Mouse (Mus musculus) heart, adult 2 months (tissue): Measurements from ENCODE around the gene Asap2. TPM values are rescaled to one million over a fixed set of nuclear protein-coding genes. Genes with fewer than 3 reads are reported as not detected.

Experiments
- DNase-seq, 2 experiments: peaks; one replicate each; pipeline ENCODE4 v3.0.0; 2021
- H3K27ac ChIP-seq: fragments of 200-600 bp; 2 replicates; pipeline ENCODE4 v1.8.1; 2022
- H3K27me3 ChIP-seq: fragments of 200-500 bp; 2 replicates; pipeline ENCODE4 v1.6.1; 2012; ENCODE audit warnings: mild to moderate bottlenecking, low read length, inconsistent platforms, mixed read lengths; ENCODE audit not compliant: control insufficient read depth, insufficient read depth
- H3K36me3 ChIP-seq: fragments of 200-500 bp; 2 replicates; pipeline ENCODE4 v1.6.1; 2012; ENCODE audit warnings: low read length, inconsistent platforms; ENCODE audit not compliant: control insufficient read depth, insufficient read depth
- H3K4me1 ChIP-seq: fragments of 200-500 bp; 2 replicates; pipeline ENCODE4 v1.6.1; 2011; ENCODE audit warnings: low read length; ENCODE audit not compliant: control insufficient read depth, insufficient read depth
- H3K4me3 ChIP-seq: fragments of 200-600 bp; 2 replicates; pipeline ENCODE4 v1.8.1; 2022
- H3K79me2 ChIP-seq: fragments of 200-500 bp; replicated peaks from 2 replicates; pipeline ENCODE4 v1.6.1; 2012; ENCODE audit warnings: mild to moderate bottlenecking, inconsistent platforms, low read length, moderate library complexity, mixed read lengths; ENCODE audit not compliant: control insufficient read depth, insufficient read depth
- H3K9ac ChIP-seq: fragments of 200-500 bp; 2 replicates; pipeline ENCODE4 v1.6.1; 2012; ENCODE audit warnings: low read depth, mild to moderate bottlenecking, control low read depth, inconsistent platforms, low read length, mixed read lengths
- CTCF ChIP-seq: fragments of 200-600 bp; IDR thresholded peaks from 2 replicates; pipeline ENCODE4 v1.8.1; 2022; ENCODE audit warnings: antibody characterized with exemption, mild to moderate bottlenecking, moderate library complexity
- EP300 ChIP-seq: fragments of 200-500 bp; IDR thresholded peaks from 2 replicates; pipeline ENCODE4 v1.6.1; 2011; ENCODE audit warnings: low read depth, low read length, control low read depth; ENCODE audit not compliant: insufficient read depth
- POLR2A ChIP-seq: fragments of 200-500 bp; IDR thresholded peaks from 2 replicates; pipeline ENCODE4 v1.6.1; 2011; ENCODE audit warnings: mild to moderate bottlenecking, low read depth, low read length, control low read depth; ENCODE audit not compliant: insufficient read depth
- WGBS: fragments of 180-500 bp; shearing (Covaris S2); methylation state at CpG from one replicate; pipeline ENCODE4 v1.1.7; 2018; 5-methylcytosine and 5-hydroxymethylcytosine counted together
- intact Hi-C: fragments of 180-260 bp; cut with DNase I; formaldehyde crosslinking; loops from one replicate; pipeline ENCODE4 v1.15.1; 2025
- polyA plus RNA-seq: library from polyadenylated mRNA; depleted of rRNA; stranded (reverse); fragments of >200 nt; gene quantifications from 2 replicates; pipeline ENCODE4 v1.2.3, GENCODE M21; 2012
- total RNA-seq, 2 experiments: library from RNA; stranded (reverse); gene quantifications; 2 replicates each; pipeline ENCODE4 v1.2.3; 2021

Gene Asap2
- total and polyA plus RNA-seq, 3 experiments, result 8.2 to 11.5 (median 10.3) TPM

DNA sequence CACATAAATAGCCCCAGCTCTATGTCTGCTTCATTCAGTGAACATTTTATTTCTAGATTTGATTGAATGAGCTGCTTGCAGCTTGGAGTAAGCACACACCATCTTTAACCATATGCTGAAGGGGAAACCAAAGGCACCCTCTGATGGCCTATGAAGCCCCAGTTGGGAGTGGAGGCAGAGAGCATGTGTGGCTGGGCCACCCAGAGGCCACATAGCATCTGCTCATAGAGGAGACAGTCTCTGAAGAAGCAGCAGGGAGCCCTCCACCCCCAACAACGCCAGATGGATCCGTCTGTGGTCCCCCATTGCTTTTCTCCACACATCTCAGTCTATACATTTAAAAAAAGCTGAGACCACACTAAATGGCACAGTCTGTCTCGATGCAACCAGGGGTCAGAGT lies 251.7 kb downstream of the Asap2 start:
- H3K4me3 ChIP-seq, result no peak overlapping the region
- H3K79me2 ChIP-seq, result no peaks in the 10 kb centered on the region
- no peaks in the 10 kb centered on the region for H3K36me3 ChIP-seq
- intact Hi-C loops, result no loop called here
- H3K27ac ChIP-seq, result no peak overlapping the region
- no peaks in the 10 kb centered on the region for H3K4me1 ChIP-seq
- H3K9ac ChIP-seq, result no peak overlapping the region
- 91% methylated on average over 3 of the region's 3 CpGs for WGBS
- no peak for DNase-seq
- TF ChIP-seq CTCF (no peak), POLR2A (no peak), EP300 (no peak)
- no peaks in the 10 kb centered on the region for H3K27me3 ChIP-seq

DNA sequence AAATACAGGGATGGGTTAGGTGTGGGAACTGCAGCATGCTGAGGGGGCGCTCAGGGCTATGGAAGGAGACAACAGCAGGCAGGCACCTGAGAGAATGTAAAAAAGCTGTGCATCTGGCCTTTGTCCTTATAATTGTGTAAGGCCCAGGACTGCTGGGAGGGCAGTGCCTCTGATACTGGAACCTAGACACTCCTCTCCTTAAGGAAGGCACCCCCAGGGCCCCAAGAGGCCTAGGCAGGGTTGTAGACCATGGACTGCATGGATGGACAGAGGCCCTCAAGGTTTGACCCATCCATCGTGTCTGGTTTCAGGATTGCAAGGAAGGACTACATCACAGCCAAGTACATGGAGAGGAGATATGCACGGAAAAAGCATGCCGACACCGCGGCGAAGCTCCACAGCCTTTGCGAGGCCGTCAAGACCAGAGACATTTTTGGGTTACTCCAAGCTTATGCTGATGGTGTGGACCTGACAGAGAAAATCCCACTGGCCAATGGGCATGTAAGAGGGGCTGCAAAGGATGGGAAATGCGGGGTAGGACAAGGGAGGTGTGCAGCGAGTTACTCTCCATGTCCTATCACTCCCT lies 254.2 kb downstream of the Asap2 start:
- H3K27ac ChIP-seq, result no peak overlapping the region
- H3K79me2 ChIP-seq, result no peaks in the 10 kb centered on the region
- H3K36me3 ChIP-seq, result no peaks in the 10 kb centered on the region
- 95% methylated on average over 11 of the region's 11 CpGs for WGBS
- no peak overlapping the region for H3K4me3 ChIP-seq
- no peak for DNase-seq
- no peak for TF ChIP-seq CTCF
- no peaks in the 10 kb centered on the region for H3K4me1 ChIP-seq
- H3K27me3 ChIP-seq, result no peaks in the 10 kb centered on the region
- intact Hi-C loops, result no loop called here
- H3K9ac ChIP-seq, result no peak overlapping the region

DNA sequence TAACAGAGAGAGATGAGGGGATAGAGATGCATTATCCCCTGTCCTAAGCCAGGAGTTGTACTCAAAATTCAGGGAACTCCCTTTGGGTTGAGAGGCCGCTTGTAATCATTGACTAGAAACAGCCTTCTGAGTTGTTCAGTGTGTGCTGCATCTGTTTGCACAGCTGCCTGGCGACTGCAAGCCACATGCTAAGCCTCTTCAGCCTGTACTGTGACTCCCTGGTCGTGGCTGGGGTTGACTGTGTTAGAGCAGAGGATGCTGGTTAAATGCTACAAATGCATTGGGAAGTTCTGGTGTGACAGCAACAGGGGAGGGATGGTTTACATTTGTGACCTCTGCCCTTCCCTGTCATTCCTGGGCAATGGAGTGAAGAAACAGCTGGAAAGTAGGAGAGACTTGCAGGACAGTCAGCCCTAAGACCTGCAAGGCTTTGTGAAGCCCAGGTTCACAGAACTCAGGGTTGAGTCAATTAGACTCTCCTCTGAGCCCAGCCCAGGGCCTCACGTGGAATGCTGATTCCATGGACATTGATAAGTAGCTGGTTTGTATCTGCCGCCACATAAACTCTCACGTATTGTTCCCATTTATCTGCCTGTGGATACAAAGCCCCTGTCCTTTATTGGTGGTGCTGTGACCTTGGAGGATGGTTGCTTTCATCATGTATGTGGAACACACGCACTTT lies 257.6 kb downstream of the Asap2 start:
- no peaks in the 10 kb centered on the region for H3K79me2 ChIP-seq
- TF ChIP-seq CTCF (no peak), EP300 (no peak)
- 80% methylated on average over 7 of the region's 7 CpGs for WGBS
- H3K36me3 ChIP-seq, result no peaks in the 10 kb centered on the region
- intact Hi-C loops, result no loop called here
- H3K4me1 ChIP-seq, result no peaks in the 10 kb centered on the region
- no peak for DNase-seq
- H3K4me3 ChIP-seq, result no peak overlapping the region
- no peak overlapping the region for H3K9ac ChIP-seq
- H3K27me3 ChIP-seq, result no peaks in the 10 kb centered on the region
- H3K27ac ChIP-seq, result no peak overlapping the region

DNA sequence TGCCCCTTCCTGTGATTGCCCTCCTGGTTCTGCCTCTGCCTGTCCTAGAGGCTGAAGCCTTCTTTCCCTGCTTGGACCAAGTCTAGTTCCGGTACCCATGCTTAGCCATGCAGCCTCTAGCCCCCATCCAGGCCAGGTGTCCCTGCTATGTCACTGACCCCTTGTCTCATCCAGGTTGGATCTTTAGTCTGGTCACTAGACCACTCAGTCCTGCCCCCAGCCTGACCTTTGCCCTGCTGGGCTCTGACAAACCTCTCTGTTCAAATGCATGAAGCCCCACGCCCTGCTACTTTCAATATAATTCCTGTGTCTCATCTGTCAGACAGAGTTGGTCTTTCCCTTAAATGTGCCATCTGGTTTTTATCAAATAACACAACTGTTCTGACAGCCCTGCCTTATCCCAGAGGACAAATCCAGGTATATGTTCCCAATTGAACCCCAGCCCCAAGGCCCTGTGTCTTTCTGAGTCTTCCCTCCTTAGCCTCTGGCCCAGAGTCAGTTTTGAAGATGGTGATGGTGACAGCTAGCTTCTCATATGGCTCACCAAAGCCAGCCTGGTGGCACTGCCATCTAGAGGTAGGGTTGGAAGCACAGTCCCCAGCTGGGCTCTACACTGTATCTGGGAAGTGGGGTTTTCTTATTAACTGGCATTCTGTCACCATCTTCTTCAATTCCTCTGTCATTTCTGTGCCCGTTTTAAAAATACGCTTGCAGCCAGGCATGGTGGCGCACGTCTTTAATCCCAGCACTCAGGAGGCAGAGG lies 270.4 kb downstream of the Asap2 start:
- Histone ChIP-seq H3K4me1 (peaks cover 13% of the 10 kb centered on the region), H3K4me3 (no peak overlapping the region), H3K27me3 (no peaks in the 10 kb centered on the region), H3K36me3 (peaks cover 7% of the 10 kb centered on the region), H3K79me2 (no peaks in the 10 kb centered on the region), H3K9ac (no peak overlapping the region), H3K27ac (no peak overlapping the region)
- intact Hi-C loops, result loop anchor here (5.0 kb wide), 1 partner anchor 103 kb away; no protein-coding TSS in a partner anchor
- WGBS, result 91% methylated on average over 6 of the region's 6 CpGs
- DNase-seq, result no peak
- TF ChIP-seq CTCF, result peak; percentile 68
- TF ChIP-seq POLR2A, result no peak
- TF ChIP-seq EP300, result no peak

DNA sequence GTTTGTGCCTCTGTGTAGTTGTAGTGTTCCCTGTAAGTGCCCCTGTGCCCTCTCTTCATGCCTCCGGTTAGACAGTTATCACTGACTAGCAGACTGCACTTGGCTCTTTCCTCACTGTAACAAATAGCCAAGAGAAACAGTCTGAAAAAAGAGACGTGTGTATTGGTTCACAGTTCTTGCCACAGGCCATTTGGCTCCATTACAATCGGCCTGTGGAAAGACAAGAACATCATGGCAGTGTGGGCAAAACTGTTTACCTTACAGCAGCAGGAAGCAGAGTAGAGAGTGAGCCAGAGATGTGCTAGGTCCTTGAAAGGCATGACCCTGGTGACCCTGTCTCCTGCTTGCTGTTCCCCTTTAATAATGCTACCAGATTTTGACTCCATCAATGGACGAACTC lies 271.3 kb downstream of the Asap2 start:
- no peak for TF ChIP-seq EP300
- no peak for TF ChIP-seq POLR2A
- TF ChIP-seq CTCF, result no peak
- Histone ChIP-seq H3K27me3 (no peaks in the 10 kb centered on the region), H3K4me3 (no peak overlapping the region), H3K36me3 (peaks cover 7% of the 10 kb centered on the region), H3K9ac (no peak overlapping the region), H3K79me2 (no peaks in the 10 kb centered on the region), H3K27ac (no peak overlapping the region), H3K4me1 (peaks cover 15% of the 10 kb centered on the region)
- whole genome bisulfite sequencing, result 56% methylated on average over 4 of the region's 4 CpGs
- no peak for DNase-seq
- intact Hi-C loops, result loop anchor here (5.0 kb wide), 1 partner anchor 104 kb away; no protein-coding TSS in a partner anchor

DNA sequence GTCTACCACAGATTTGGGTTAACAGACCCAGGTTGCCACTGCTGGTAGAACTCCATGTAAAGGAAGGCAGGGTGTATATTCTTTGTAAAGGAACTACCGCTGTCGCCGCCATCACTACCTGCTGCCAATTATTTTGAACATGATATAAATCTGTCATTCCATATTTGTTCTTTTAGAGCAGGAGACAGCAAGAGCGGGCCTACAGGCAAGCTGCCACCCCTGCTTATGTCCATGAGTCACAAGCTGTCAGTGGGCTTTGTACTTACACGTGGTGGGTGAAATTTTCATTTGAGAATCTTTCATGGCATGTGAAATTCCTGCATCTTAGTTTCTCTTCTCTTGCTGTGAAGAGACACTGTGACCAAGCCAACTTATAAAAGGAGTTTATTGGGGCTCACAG lies 273.0 kb downstream of the Asap2 start:
- no peak overlapping the region for H3K4me3 ChIP-seq
- H3K36me3 ChIP-seq, result peaks cover 7% of the 10 kb centered on the region
- WGBS, result 97% methylated on average over 5 of the region's 5 CpGs
- H3K27me3 ChIP-seq, result no peaks in the 10 kb centered on the region
- no peaks in the 10 kb centered on the region for H3K79me2 ChIP-seq
- no peak overlapping the region for H3K9ac ChIP-seq
- no peak for DNase-seq
- intact Hi-C loops, result loop anchor here (5.0 kb wide), 1 partner anchor 106 kb away; no protein-coding TSS in a partner anchor
- H3K27ac ChIP-seq, result peak overlapping the region; percentile 94
- H3K4me1 ChIP-seq, result peaks cover 15% of the 10 kb centered on the region
- TF ChIP-seq POLR2A, result no peak
- TF ChIP-seq EP300, result no peak
- no peak for TF ChIP-seq CTCF
